Mouse (Mus musculus): ENCODE data around the gene Chga.

Gene Chga

DNA sequence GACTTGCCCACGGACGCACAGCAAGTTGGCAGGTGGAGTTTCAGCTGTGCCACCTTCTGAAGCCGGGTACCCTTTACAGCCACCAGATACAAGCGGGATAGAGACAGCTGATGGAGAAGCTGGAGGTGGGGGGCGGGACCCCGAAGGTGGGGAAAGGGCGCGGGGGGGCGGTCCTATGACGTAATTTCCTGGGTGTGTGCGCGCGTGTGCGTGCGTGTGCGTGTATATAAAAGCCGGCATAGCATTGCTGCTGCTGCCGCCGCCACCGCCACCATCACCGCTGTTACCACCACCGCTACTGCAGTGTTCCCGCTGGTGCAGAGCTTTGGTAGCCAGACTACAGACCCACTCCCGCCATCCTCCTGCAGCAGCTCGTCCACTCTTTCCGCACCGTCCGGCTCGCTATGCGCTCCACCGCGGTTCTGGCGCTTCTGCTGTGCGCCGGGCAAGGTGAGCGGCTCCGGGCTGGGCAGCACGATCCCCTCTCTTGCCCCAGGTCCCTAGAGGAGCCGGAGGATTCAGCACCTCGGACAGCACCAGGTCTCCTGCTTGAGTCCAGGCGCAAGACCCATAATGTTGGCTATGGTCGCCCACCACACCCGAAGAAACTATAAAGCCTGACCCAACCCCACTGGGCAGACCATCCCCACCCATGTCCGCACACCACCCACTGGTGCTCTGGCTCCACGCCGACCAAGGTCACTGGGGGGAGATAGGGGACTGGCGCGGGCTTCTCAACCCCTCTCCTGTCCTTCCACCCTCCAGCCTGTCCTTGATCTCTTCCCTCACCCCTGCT lies at the start of gene Chga:
Gene Chga, plus strand, starts transcription at position 249 of the 796 bp plus-strand sequence.
- DNase-seq (ENCODE audit: low spot score): peak; percentile 73

DNA sequence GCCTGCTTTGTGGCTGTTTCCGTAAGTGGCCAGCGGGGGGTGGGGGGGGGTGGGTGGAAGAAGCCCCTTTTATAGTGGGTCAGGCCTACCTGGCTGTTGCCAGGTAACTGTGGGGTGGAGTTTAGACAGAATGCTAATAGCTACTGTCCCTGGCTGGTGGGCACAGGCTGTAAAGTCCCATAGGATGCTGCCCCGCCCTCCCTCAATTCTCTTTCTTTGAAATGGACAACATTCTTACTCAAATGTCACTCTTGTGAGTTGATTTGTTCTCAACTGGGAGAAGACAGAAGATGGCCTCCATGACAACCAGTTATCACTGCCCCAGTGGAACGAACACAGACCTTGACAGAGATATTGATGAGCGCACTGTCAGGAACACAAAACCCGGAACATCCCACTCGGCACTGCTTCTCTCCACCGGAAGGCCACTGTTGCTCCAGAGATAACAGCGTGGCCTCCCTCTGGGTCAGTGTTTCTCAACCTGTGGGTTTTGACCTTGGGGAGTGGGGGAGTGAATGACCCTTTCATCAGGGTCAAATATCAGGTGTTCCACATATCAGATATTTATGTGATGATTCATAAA lies 49.5 kb upstream of the Chga start:
- DNase-seq (ENCODE audit: low spot score): no peak

DNA sequence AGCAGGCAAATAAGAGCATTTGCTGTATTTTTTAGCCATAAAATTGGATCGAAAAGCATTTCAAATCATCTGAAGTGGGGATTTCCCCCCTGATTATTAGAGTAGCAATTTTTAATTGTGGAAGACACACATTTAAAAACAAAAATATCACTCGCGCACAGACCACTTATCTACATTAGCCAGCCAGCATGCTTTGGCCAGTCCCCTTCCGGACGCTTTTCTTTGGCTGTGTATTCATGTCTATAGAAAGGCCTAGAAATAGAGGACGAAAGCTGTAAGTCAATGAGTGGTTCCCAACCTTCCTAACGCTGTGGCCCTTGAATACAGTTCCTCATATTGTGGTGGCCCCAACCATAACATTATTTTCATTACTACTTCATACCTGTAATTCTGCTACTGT lies 48.8 kb upstream of the Chga start:
- DNase-seq (ENCODE audit: low spot score): no peak

DNA sequence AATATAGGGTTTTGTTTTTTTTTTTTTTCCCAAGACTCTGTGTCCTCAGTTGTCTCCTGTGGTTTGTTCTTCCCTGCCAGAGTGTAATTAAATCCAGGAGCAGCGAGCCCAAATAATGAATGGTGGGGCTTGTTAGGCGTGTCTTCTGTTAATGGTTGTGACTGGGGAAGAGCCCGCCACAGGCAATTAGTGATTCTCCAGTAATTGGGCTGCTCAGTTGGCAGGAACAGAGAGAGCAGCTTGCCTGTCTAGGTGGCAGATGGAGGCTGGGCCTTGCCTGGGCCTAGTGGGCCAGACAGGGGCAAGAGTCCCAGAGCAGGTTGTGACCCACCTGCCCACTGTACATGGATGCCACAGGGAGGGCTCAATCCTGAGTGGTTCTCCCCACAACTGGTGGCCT lies 43.4 kb upstream of the Chga start:
- DNase-seq (ENCODE audit: low spot score): no peak

GRCm38 (mm10) chr12:102514151-102514550 lies 40.6 kb upstream of the Chga start:
- no peak for DNase-seq (ENCODE audit: low spot score)

GRCm38 (mm10) chr12:102514751-102515150 lies 40.0 kb upstream of the Chga start:
- no peak for DNase-seq (ENCODE audit: low spot score)

- DNase-seq (ENCODE audit: low spot score): no peak
Measured at GRCm38 (mm10) chr12:102516151-102516550, 38.6 kb upstream of the Chga start.

DNA sequence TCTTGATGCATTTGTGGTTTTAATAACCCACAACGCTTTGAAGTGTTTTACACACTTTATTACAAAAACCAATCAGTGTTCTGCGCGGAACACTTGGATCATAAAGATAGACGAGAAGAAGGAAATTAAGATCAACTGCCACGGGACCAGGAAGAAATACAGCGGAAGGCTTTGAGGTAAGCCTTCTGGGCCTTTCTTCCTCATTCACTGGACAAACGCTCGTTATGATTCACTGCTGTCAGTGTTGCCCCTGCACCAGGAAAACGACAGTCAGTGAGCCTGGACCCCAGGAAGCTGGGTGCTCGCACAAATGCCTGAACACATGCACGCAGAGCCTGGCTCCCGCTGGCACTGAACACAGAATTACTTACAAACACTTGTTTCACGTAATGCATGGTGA lies 37.1 kb upstream of the Chga start:
- DNase-seq (ENCODE audit: low spot score): no peak

- no peak for DNase-seq (ENCODE audit: low spot score)
Measured at GRCm38 (mm10) chr12:102519929-102520720, 34.6 kb upstream of the Chga start.

DNA sequence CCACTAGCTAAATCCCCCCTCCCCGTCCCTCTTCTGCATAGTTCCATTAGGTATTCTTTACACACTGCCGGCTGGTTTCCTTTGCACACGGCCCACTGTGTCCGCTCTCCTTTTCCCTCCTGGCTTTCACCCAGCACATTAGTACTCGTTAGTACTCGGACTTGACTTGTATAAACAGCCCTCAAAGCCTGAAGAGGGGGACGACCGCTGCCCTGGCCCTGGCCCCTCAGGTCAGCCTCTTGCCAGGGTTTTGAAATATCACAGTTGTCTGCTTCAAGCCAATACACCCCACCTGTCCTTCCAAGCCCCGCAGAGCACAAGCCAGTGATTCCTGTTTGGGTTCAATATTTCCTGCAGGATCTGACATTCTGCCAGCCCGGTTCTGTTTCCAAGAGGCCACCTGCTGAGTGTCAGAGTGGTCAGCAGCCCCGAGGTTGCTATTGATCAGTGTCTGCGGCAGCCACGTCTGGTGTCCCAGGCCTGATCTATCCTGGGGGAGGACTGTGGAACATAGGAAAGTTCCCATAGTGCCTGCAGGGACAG lies 32.9 kb upstream of the Chga start:
- DNase-seq (ENCODE audit: low spot score): peak; percentile 3

GRCm38 (mm10) chr12:102524216-102524615 lies 30.6 kb upstream of the Chga start:
- DNase-seq (ENCODE audit: low spot score): no peak

GRCm38 (mm10) chr12:102524760-102525159 lies 30.0 kb upstream of the Chga start:
- peak; percentile 5 for DNase-seq (ENCODE audit: low spot score)

DNA sequence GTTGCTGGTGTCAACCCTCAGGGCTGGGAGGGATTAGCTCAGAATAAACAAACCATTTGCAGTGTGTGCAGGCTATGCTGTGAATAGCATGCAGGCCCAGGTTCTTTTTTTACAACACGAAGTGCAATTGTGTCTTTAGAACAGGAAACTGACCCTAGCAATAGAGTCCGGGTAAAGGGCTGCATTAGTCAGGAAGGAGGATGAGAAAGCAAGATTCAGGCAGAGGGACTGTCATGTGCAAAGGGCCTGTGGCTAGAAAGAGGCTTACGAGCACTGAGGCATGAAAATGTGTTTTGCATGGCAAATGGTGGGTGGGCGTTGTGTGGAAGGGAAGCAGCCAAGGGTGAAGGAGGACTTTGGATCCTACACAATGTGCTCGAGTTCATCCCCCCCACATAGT lies 26.8 kb upstream of the Chga start:
- no peak for DNase-seq (ENCODE audit: low spot score)

DNA sequence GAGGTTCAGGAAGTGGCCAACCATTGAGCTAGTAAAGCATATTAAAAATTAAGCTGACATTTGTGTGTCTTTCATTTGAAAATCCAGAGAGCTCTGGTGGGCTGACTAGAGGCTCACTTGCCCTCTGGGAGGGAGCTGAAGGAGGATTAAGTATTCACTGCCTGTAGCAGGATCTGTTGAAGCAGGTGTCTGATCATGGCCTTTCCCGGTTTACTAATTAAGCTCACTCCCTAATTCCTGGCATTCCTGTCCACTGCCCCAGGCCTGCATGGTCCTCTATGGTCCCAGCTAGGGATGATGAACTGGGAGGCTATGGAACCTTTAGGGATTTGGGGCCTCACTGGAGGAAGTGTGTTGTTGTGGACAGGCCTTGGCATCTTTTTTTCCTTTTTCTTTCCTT lies 19.0 kb upstream of the Chga start:
- no peak for DNase-seq (ENCODE audit: low spot score)

GRCm38 (mm10) chr12:102540278-102540677 lies 14.5 kb upstream of the Chga start:
- no peak for DNase-seq (ENCODE audit: low spot score)

GRCm38 (mm10) chr12:102541168-102541567 lies 13.6 kb upstream of the Chga start:
- no peak for DNase-seq (ENCODE audit: low spot score)

- DNase-seq (ENCODE audit: low spot score): no peak
Measured at GRCm38 (mm10) chr12:102545122-102545521, 9.6 kb upstream of the Chga start.

DNA sequence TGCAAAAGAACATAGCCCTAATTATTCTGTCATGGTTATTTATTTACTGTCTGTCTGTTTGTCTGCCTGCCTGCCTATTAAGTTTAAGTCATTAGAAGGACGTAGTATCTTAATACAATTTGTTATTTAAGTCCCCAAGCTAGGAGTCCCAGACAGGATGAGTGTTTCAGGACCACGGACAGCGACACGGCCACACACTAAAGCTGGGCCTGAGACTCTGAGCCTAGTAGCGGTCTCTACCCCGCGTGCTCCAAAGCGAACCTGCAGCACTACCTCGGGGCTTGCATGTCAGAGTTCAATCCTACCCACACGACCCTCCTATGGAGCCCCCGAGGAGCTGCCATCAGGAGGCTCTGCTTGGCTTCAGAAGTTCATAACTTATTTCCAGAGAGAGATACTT lies 4.2 kb upstream of the Chga start:
- peak; percentile 71 for DNase-seq (ENCODE audit: low spot score)

GRCm38 (mm10) chr12:102551186-102551585 lies 3.6 kb upstream of the Chga start:
- no peak for DNase-seq (ENCODE audit: low spot score)

DNA sequence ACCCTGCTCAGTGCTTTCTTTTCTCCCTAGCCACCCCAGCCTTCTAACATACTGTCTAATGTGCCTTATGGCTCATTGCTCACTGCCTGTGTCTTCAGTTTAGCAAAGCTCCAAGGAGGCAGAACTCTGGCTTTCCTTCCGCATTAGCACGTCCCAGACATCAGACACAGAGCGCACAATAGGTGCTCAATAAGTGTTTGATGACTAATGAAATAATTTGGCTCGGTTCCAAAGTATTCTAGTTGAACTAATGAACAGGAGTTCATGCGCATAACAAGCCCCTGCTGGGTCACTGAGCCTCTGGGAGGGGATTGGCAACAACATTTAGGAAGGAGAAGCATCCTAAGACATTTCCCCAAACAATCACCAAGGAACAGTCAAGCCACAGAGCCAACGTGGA lies 2.8 kb upstream of the Chga start:
- DNase-seq (ENCODE audit: low spot score): no peak

GRCm38 (mm10) chr12:102553705-102554275 lies 979 bp upstream of the Chga start:
- no peak for DNase-seq (ENCODE audit: low spot score)

GRCm38 (mm10) chr12:102555850-102556249 lies 1.1 kb downstream of the Chga start:
- DNase-seq (ENCODE audit: low spot score): no peak
